Mouse (Mus musculus) cerebellum, postnatal 25 days (tissue): Measurements from ENCODE around the gene Fkbp4.
"Not testable (repeated sequence)": the region's sequence is repeated elsewhere in the genome, so short reads cannot be mapped to it uniquely, and the experiment has no call there.

Source experiments
- DNase-seq, 2 experiments: peaks; one replicate each; pipeline ENCODE4 v3.0.0; 2021; ENCODE audit warnings: mixed read lengths in 2 of 2

Gene Fkbp4

DNA sequence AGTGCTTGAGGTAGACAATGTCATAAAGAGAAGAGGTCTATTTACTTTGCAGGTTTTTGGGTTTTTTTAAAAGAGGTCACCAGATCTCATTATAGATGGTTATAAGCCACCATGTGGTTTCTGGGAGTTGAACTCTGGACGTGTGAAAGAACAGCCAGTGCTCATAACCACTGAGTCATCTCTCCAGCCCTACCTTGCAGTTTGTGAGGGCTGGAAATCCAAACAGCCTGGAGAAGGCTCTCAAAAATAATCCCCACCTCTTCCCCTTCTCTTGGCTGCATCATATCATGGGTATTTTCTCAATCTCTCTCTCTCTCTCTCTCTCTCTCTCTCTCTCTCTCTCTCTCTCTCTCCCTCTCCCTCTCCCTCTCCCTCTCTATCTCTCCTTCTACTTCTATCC, 47.8 kb downstream of the Fkbp4 start:
- DNase-seq = no peak

DNA sequence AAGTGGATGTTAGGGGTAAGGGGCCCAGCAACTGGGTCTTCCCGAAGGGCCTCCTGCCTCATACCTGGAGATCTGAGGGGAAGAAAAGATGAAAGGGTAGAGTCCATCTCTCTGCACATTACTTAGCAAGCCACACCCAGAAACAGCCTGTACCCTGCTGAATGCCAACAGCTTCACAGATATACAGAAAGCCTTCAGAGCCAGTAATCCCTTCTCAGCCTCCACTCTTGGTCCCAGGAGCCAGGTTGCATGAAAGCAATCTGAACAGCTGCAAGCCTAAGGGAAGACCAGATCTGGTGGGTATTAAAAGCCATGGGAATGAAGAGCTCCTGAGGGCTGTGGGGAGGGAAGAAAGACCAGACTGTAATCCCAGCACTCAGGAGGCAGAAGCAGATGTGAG, 49.3 kb downstream of the Fkbp4 start:
- DNase-seq = no peak

DNA sequence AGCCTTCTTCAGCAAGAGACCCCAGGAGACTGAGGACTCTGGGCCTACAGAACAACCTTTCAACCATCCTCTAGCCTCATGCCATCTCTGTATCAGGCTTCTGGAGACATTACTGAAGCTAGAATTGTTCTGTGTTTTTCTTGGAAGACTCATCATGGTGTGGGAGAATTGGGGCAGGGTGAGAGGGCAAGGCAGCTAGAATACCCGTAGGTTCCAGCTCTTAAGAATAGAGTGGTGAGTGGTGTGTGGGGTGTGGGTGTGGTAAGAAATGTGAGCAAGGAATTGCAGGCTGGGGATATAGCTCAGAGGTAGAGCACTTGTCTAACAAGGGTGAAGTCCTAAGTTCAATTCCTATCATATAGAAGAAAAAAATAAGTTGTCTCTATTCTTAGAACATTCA, 53.5 kb downstream of the Fkbp4 start:
- DNase-seq = no peak

DNA sequence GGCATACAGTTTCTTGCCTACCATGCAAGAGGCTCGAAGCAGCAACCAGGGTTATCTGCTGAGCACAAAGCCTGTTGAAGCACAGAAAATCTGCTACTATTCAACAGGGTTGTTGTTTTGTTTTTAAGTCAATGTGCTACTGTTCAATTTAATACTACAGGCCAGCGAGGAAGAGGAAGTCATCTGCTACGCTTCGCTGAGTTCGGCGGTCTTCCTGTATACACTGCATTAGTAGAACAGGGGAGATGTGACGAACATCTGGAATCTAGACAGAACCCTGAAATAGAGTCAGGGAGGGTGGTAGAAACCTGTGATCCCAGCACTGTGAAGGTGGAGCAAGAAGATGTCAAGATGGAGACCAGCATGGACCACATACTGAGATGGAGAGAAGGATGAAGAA, 54.7 kb downstream of the Fkbp4 start:
- no peak for DNase-seq

DNA sequence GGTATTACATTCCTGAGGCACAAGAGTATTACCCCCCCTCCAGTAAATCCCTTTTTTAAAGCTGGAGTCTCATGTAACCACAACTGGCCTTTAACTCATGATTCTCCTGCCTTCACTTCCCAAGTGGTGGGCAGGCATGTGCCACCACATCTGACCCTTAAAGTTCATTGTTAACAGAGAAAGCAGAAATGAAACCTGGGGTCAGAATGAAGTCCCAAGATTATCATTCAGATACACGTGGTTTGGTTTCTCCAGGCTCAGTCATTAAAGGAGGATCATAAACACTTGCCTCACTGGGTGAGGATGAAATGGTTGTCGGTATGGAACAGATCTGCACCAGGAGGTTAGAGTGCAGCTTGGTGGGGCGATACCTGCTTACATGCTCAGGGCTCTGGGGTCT, 57.2 kb downstream of the Fkbp4 start:
- no peak for DNase-seq

DNA sequence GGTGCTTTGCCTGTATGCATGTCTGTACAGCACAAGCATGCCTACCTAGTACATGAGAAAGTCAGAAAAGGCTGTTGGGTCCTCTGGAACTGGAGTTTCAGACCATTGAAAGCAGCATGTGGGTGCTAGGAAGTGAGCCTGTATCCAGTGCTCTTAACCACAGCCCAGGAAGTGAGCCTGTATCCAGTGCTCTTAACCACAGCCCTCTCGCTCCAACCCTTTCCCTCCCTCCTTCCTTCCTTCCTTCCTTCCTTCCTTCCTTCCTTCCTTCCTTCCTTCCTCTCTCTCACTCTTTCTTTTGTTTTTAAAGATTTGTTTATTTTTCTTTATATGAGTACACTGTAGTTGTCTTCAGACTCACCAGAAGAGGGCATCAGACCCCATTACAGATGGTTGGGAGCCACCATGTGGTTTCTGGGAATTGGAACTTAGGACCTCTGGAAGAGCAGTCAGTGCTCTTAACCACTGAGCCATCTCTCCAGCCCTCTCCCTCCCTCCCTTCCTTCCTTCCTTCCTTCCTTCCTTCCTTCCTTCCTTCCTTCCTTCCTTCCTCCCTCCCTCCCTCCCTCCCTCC, 57.8 kb downstream of the Fkbp4 start:
- not testable (repeated sequence) for DNase-seq
